Mouse (Mus musculus) embryonic stem cell, embryonic (primary cell): ENCODE data around the gene Aspm.
"Not testable (repeated sequence)": the region's sequence is repeated elsewhere in the genome, so short reads cannot be mapped to it uniquely, and the experiment has no call there.

Source experiments
- CTCF ChIA-PET, 4 experiments: fragments of 300-600 bp in 2 of 4; fragments of 350-600 bp in 2 of 4; sonication (Branson Sonifier 250); formaldehyde crosslinking; loops; one replicate each; lab custom pipeline; 2022; ENCODE audit warnings: inconsistent platforms in 2 of 4; lab: Charles Lee
- POLR2A ChIA-PET, 4 experiments: fragments of 300-600 bp in 2 of 4; fragments of 350-600 bp in 2 of 4; sonication (Branson Sonifier 250); formaldehyde crosslinking; loops; one replicate each; lab custom pipeline; 2022; ENCODE audit warnings: antibody characterized with exemption in 4 of 4, inconsistent platforms in 1 of 4; lab: Charles Lee

The Aspm gene

GRCm38 (mm10) chr1:139454340-139455225 lies at the start of gene Aspm:
Gene Aspm (plus strand): TSS chr1:139454772.
- ChIA-PET POLR2A (interaction anchor here (0.6 to 3.2 kb wide), 48 partner anchors 8 to 836 kb away, joined by 3 to 44 read pairs (median 6); partner anchors contain the start of gene Zbtb41 (in 3 of the 4)), CTCF (interaction anchor here in 1 of 4 experiments (1.0 to 1.4 kb wide), 3 partner anchors 16 to 32 kb away, joined by 3 to 4 read pairs (median 3); partner anchors contain the start of gene Zbtb41)

GRCm38 (mm10) chr1:139405766-139406165 lies 48.8 kb upstream of the Aspm start:
- ChIA-PET POLR2A (no interaction called here), CTCF (no interaction called here)

- ChIA-PET CTCF (no interaction called here), POLR2A (no interaction called here)
Measured at GRCm38 (mm10) chr1:139407701-139408100, 46.9 kb upstream of the Aspm start.

- POLR2A ChIA-PET = interaction anchor here in 3 of 4 experiments (0.8 to 2.2 kb wide), 6 partner anchors 9 to 376 kb away, joined by 3 to 12 read pairs (median 5); partner anchors contain the start of genes Aspm (in 2 of the 3) and Zbtb41 (in 1 of the 3)
Measured at GRCm38 (mm10) chr1:139412365-139412764, 42.2 kb upstream of the Aspm start.

GRCm38 (mm10) chr1:139413465-139413864 lies 41.1 kb upstream of the Aspm start:
- ChIA-PET POLR2A (interaction anchor here in 2 of 4 experiments (0.7 to 1.6 kb wide), 5 partner anchors 8 to 41 kb away, joined by 3 to 8 read pairs (median 5); partner anchors contain the start of genes Zbtb41 (in 2 of the 2) and Aspm (in 1 of the 2)), CTCF (interaction anchor here in 1 of 4 experiments (2.3 kb wide), 1 partner anchor 9 kb away, joined by 11 read pairs; the partner anchor contains the start of gene Zbtb41)

More at GRCm38 (mm10) chr1:139412365-139412764, 42.2 kb upstream of the Aspm start:
- CTCF ChIA-PET = interaction anchor here in 2 of 4 experiments (1.2 to 2.3 kb wide), 2 partner anchors 10 kb away, joined by 8 to 11 read pairs; partner anchors contain the start of gene Zbtb41 (in 2 of the 2)

- ChIA-PET CTCF (interaction anchor here in 1 of 4 experiments (0.6 kb wide), 1 partner anchor 990 kb away, joined by 5 read pairs; no protein-coding TSS in a partner anchor), POLR2A (interaction anchor here in 3 of 4 experiments (0.8 to 3.6 kb wide), 11 partner anchors 8 to 74 kb away, joined by 3 to 34 read pairs (median 7); partner anchors contain the start of gene Aspm (in 2 of the 3))
Measured at GRCm38 (mm10) chr1:139421521-139421874, 33.1 kb upstream of the Aspm start.

- POLR2A ChIA-PET = interaction anchor here (0.9 to 3.6 kb wide), 15 partner anchors 9 to 73 kb away, joined by 3 to 34 read pairs (median 5); partner anchors contain the start of gene Aspm (in 3 of the 4)
Measured at GRCm38 (mm10) chr1:139421875-139422791, 32.4 kb upstream of the Aspm start, which contains the start of gene Zbtb41. Gene Zbtb41 (plus strand): TSS chr1:139422288.

GRCm38 (mm10) chr1:139422941-139423340 lies 31.6 kb upstream of the Aspm start:
- POLR2A ChIA-PET = interaction anchor here (0.9 to 3.6 kb wide), 14 partner anchors 10 to 73 kb away, joined by 3 to 34 read pairs (median 6); partner anchors contain the start of gene Aspm (in 3 of the 4)
- CTCF ChIA-PET = interaction anchor here in 1 of 4 experiments (2.0 kb wide), 1 partner anchor 10 kb away, joined by 11 read pairs; no protein-coding TSS in a partner anchor

More at GRCm38 (mm10) chr1:139421875-139422791, 32.4 kb upstream of the Aspm start, which contains the start of gene Zbtb41:
- CTCF ChIA-PET = interaction anchor here in 3 of 4 experiments (0.6 to 2.0 kb wide), 4 partner anchors 9 to 58 kb away, joined by 3 to 11 read pairs (median 6); partner anchors contain the start of gene Aspm (in 1 of the 3)

GRCm38 (mm10) chr1:139423931-139424330 lies 30.6 kb upstream of the Aspm start:
- POLR2A ChIA-PET = interaction anchor here in 2 of 4 experiments (0.6 to 3.6 kb wide), 7 partner anchors 11 to 1845 kb away, joined by 3 to 34 read pairs (median 8); partner anchors contain the start of gene Aspm (in 2 of the 2)
- CTCF ChIA-PET = no interaction called here

- POLR2A ChIA-PET = interaction anchor here in 2 of 4 experiments (0.6 to 0.9 kb wide), 2 partner anchors 30 to 66 kb away, joined by 3 to 4 read pairs; partner anchors contain the start of gene Aspm (in 1 of the 2)
- CTCF ChIA-PET = no interaction called here
Measured at GRCm38 (mm10) chr1:139425006-139425405, 29.6 kb upstream of the Aspm start.

- CTCF ChIA-PET = interaction anchor here in 1 of 4 experiments (0.7 kb wide), 1 partner anchor 16 kb away, joined by 3 read pairs; the partner anchor contains the start of gene Aspm
- POLR2A ChIA-PET = interaction anchor here in 1 of 4 experiments (1.0 to 2.3 kb wide), 2 partner anchors 9 to 17 kb away, joined by 3 to 9 read pairs; partner anchors contain the start of gene Zbtb41
Measured at GRCm38 (mm10) chr1:139438373-139438772, 16.2 kb upstream of the Aspm start.

- CTCF ChIA-PET = not testable (repeated sequence)
- POLR2A ChIA-PET = interaction anchor here in 2 of 4 experiments (0.8 to 1.3 kb wide), 3 partner anchors 8 to 12 kb away, joined by 3 to 6 read pairs (median 4); partner anchors contain the start of gene Aspm (in 2 of the 2)
Measured at GRCm38 (mm10) chr1:139443103-139443502, 11.5 kb upstream of the Aspm start.

- CTCF ChIA-PET = interaction anchor here in 2 of 4 experiments (0.6 to 1.4 kb wide), 4 partner anchors 17 to 34 kb away, joined by 3 to 4 read pairs (median 3); partner anchors contain the start of gene Zbtb41 (in 1 of the 2)
- POLR2A ChIA-PET = interaction anchor here in 3 of 4 experiments (0.6 to 3.2 kb wide), 44 partner anchors 8 to 836 kb away, joined by 3 to 44 read pairs (median 6); partner anchors contain the start of gene Zbtb41 (in 3 of the 3)
Measured at GRCm38 (mm10) chr1:139455226-139455869, 776 bp downstream of the Aspm start.

GRCm38 (mm10) chr1:139460807-139461206 lies 6.2 kb downstream of the Aspm start:
- ChIA-PET CTCF (no interaction called here), POLR2A (no interaction called here)

- ChIA-PET CTCF (no interaction called here), POLR2A (interaction anchor here in 2 of 4 experiments (1.3 to 1.7 kb wide), 3 partner anchors 10 to 29 kb away, joined by 3 to 13 read pairs (median 4); partner anchors contain the start of gene Aspm (in 2 of the 2))
Measured at GRCm38 (mm10) chr1:139465936-139466335, 11.4 kb downstream of the Aspm start.

- POLR2A ChIA-PET = interaction anchor here in 3 of 4 experiments (1.0 to 3.9 kb wide), 9 partner anchors 10 to 24 kb away, joined by 3 to 20 read pairs (median 6); partner anchors contain the start of gene Aspm (in 2 of the 3)
- CTCF ChIA-PET = interaction anchor here in 1 of 4 experiments (1.2 kb wide), 1 partner anchor 10 kb away, joined by 4 read pairs; no protein-coding TSS in a partner anchor
Measured at GRCm38 (mm10) chr1:139478898-139479297, 24.3 kb downstream of the Aspm start.
